Mouse (Mus musculus): Measurements from ENCODE around the gene Pamr1.
A peak's percentile ranks its signal among the peaks of the same experiment; 100 is the strongest.

Gene Pamr1

DNA sequence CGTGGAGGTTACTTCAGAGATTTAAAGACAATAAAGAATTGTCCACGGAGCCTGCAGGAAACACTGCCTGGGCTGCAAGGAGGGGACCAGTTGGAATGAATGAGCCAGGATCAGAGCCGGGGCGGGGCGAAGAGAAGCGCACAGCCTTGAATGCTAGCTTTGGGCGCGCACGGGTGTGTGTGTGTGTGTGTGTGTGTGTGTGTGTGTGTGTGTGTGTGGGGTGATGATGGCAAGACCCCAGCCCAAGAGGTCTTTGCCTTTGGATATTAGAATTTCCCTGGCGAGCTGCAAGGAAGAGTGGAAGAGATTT is 109.7 kb downstream of the Pamr1 start:
- no peak for DNase-seq (ENCODE audit: low read depth, low spot score)

DNA sequence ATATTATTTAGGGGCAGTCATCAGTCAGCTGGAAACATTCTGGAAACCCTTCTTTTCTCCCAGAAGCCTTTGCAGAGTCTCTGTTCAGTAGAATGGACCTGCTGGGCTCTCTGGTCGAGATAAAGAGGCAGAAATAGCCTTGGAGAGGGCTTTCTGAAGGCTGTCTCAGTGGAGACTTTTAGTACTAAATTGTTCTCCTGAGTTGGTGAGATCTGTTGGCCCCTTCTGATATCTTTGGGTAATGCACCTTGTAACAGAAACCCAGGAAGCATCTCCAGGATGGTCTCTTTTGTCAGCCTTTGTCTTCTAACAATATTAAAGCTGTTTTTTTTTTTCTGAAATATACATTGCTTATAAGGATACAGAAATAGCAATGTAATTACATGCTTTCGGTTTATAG is 111.2 kb downstream of the Pamr1 start:
- no peak for DNase-seq (ENCODE audit: low read depth, low spot score)

DNA sequence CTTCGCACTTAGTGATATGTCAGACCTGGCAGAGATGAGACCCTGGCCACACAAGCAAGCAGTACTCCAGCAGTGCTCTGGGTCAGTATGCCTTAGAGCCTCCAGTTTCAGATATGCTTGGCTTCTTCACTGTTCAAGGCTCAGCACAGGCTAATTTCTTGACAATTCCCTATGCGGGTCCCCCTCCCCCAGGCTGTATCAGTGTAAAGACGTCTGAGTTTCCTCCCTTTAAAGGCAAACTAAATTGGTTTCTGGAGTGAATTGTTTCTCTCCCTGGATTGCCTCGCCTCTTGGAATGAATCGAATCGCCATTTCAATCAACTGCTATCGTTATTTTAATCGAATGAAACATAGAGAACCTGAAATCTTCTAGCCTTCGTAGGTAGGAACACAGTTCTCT is 113.1 kb downstream of the Pamr1 start:
- no peak for DNase-seq (ENCODE audit: low read depth, low spot score)

DNA sequence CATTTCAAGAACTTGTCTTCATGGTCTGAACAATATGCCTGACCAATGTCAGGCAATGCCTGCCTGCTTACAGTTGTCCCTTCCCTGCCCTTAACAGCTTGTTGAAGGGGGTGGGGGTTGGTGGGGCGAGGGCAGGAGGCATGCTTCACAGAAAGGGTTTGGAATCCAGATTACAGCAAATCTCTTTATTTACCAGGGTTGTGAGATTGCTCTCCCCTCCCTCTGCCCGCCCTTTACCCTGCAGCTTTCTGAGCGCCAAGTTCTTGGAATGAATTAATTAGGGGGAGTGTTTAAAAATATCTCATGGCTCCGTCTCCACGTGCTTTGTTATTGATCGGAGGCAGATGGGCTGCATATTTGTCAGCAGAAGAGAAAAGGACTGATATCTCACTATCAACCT is 113.5 kb downstream of the Pamr1 start:
- DNase-seq (ENCODE audit: low read depth, low spot score) = no peak

DNA sequence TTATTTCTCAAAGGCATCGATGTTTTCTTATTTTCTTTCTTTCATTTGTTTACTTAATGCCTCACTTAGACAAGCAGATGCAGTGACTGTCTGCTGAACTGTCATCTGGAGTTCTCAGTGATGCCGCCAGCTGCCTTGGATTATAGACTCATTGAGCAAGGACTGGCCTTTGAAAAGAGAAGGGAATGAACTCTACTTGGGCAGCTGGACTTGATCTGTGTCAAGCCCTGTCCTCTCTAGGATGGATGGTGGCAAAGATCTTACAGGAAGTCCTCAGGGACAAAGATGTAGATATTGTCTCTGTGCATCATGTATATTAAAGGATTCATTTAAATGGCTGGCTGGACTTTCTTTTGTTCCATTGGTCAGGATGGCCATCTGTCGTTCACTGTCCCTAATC is 114.1 kb downstream of the Pamr1 start:
- DNase-seq (ENCODE audit: low read depth, low spot score) = no peak

DNA sequence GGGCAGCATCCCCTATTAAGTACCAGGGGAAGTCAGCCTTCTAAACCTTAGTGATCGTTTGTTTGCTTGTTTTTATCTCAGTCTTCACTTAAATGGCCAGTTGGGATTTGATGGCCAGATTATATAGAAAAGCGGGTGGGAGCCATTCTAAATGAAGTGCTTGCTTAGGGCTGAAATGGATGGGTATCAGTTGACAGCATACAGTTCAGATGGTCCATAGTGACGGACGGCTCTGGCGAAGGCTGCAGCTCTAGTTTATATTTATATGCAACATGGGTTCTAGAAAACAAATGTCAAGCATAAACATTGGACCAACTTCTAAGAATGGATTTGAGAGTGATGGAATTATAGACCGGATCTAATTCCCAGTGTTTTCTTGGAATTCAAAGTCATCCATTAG is 118.2 kb downstream of the Pamr1 start:
- DNase-seq (ENCODE audit: low read depth, low spot score) = no peak

DNA sequence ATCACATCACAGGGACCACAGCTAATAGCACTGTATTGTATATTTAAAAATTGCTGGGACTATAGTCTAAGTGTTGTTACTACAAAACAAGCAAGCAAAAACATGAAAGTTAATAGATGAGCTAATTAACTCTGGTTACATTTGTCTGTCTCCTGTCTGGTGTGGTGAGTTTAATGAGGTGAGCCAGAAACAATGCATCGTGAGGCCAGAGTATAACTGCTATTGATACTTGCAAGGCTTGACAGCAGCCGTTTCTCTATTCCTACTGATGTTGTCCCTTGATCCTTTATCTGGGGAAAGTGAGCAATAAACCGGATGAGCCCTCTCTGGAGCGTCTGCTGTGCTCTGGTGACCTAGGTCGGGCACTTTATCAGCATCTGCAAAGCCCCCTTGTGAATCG is 119.8 kb downstream of the Pamr1 start:
- no peak for DNase-seq (ENCODE audit: low read depth, low spot score)

DNA sequence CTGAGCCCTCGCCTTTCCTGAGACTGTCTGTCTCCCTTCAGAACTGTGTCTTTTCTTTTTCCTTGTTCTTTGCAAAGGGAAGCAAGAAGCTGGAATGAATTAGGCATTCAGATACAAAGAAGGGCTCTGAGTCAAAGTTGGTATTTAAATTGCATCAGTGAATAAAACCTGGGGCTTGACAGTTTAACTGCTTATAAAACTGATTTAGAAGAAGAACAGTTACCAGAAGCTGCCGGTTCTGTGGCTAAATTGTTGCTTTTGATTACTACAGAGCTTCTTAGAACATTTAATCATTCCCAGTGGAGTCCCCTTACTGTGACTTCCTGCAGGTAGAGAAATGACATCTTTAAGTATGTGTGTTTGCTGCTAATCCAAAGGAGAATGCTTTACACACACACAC is 124.8 kb downstream of the Pamr1 start:
- DNase-seq (ENCODE audit: low read depth, low spot score) = no peak

DNA sequence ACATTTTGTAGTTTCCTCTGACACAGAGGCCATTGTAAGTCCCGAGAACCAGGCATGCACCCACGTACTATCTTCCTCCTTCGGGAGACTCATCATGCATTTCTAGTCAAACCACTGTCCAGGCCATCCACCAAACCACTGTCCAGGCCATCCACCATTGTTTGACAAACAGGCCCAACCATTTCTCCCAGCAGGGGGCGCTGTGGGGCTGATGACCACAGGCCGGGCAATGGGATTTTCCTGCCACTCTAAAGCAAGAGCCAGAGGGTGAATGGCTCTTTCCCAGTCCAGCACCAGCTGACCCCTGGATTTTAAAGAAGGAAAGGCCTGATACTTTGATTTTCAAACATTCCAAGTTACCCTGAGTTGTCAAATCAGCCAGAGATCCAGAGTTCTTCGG is 125.5 kb downstream of the Pamr1 start:
- DNase-seq (ENCODE audit: low read depth, low spot score) = peak; percentile 75

DNA sequence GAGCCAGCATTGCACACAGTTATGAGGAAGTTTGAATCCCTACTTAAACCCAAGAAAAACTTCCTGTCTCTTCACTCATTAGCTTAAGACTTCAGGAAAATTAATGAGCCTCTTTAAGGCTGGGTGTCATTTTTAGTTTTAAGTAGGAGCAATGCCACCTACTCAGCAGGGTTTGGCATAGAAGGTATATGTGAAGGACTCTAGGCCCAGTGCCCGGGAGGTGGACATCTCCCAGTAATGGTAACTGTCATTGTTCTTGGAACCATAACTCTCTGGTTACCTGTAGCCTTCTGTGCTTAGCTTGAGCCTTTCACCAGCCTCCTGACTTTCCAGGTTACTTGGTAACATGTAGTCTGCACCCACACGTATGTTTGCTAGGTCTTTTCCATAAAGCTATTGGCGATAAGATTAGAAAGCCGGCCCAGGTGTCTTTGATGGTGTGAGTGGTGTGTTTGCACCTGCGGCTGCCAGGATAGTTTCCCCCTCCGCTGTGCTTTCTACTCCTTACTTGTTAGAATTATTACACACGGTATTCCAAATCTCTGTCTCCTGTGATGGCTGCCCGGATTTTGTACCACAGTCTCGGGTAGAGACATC is 127.0 kb downstream of the Pamr1 start:
- DNase-seq (ENCODE audit: low read depth, low spot score) = no peak

DNA sequence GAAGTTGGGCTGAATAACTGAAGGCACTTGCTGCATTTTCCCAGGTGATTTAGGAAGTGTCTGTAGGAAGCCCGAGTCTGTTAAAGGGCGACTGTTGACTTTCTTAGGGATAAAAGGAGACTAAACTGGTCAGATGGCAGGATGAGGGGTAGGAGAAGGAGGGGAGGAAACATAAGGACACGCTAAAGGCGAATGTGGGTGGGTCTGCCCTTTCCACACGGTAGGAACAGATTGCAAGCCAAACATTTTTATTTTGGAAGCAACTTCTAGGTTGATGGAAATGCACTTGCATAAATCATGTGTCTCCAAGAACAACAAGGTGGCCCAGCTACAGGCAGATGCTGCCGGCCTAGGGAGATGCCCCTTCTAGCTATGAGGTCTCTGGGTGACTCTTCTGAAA is 127.6 kb downstream of the Pamr1 start:
- DNase-seq (ENCODE audit: low read depth, low spot score) = no peak

DNA sequence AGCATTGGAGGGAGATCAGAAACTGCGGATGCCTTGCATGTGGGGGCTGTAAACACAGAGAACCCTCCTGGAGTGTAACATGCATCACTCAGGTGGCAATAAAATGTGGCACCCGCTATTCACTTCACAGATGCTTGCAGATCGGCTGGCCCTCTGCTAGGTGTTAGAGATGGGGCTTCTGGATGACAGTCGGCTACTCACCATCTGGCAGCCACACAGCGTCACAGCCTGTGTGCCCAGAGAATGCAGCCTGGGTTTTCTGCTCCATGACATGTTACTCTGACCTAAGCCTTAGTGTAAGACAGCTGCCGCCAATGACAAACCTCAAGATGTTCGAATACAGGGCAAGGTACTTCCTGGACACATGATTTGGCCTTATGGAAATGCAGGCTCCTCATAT is 131.5 kb downstream of the Pamr1 start:
- DNase-seq (ENCODE audit: low read depth, low spot score) = no peak

DNA sequence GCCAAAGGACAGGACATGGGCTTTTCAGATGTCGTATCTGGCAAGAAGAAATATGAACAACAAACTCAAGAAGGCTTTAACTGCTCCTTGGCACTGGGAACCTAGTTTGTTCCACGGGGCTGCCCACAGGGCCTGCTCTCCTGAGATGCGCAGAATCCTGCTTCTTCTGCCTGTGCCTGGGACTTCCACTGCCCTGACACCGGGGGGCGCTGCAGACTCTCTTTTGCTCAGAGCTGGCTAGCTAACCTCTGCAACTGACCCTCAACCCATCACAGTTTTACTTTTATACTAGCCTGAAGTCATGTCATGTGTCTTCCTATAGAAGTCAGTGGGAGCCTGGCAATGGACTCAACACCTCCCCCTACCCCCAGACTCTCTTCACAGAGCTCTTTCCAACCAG is 132.4 kb downstream of the Pamr1 start:
- peak; percentile 67 for DNase-seq (ENCODE audit: low read depth, low spot score)

DNA sequence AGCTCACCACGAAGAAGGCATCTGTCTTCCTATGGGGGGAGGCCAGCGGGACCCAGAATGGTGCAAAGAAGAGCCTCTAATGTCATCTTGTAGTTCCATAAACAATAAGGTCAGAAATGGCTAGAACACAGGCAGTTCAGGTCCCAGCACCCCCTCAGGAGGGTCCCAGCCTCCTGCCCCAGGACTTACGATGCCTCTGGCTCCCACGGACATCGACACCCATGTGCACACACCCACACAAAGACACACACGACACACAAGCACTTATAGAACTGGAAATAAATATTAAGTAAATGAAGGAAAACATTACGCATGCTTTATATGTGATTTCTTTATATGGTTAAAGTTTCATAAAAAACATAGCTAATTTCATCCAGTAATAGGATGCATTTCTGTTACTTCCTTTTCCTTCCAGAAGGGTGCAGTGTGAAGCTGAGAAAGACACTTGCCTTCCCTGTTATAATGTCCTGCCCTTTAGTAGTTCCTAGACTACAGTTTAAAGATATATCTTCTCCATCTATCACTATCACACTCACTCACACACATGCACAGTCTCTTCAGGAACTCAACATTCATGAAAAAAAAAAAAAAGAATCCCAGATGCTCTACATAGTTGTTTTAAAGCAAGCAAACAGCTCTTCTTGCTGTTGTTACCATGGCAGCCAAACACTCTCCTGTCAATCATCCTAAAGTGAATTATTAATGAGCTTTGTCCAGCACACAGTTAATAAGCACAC is 135.7 kb downstream of the Pamr1 start:
- DNase-seq (ENCODE audit: low read depth, low spot score) = peak; percentile 70

DNA sequence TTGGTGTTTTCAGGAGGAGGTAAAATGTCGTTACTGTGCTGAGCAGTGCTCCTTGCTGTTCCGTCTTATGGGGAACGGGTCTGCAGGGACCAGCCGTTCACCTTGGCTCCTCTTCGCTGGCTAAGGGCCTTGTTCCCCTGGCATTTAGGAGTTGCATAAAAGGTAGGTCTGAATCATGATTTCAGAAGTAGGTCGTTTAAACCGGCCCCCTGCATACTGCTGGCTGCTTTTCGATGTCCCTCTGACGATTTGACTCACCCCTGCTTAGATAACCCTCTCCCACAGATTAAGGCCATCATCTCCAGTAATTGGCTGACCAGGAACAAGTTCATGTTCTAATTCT is 136.3 kb downstream of the Pamr1 start:
- no peak for DNase-seq (ENCODE audit: low read depth, low spot score)

Data from 3T3-L1 (cell line).